Mouse (Mus musculus): ENCODE data around the gene Topors. TPM values are rescaled to one million over a fixed set of nuclear protein-coding genes. Genes with fewer than 3 reads are reported as not detected.

Topors gene
- 38.1 and 43.6 TPM in 2 replicates for polyA plus RNA-seq (2015; fragmentation: Nextera tagmentation; extraction: Ambion mirVana)

- peak; percentile 94 for ATAC-seq
- WGBS = under 1% methylated on average over 38 of the region's 38 CpGs
- Histone ChIP-seq H3K4me1 (replicated peaks; ENCODE audit: control insufficient read depth, insufficient read depth, low read length) (peaks cover 15% of the 10 kb centered on the region), H3K27ac (ENCODE audit: low read length) (peak within 1 kb of the TSS; percentile 97), H3K36me3 (ENCODE audit: control insufficient read depth, insufficient read depth) (0 out of 2 replicates have a peak, but pooled peaks cover 2% of the 10 kb centered on the region), H3K9me3 (ENCODE audit: control insufficient read depth, low read length) (no peaks in the 10 kb centered on the region), H3K9ac (replicated peaks; ENCODE audit: low read depth, low read length) (peak within 1 kb of the TSS; percentile 82), H3K4me3 (replicated peaks; ENCODE audit: low read length) (peak within 1 kb of the TSS; percentile 69), H3K27me3 (replicated peaks; ENCODE audit: control insufficient read depth, insufficient read depth, low read length) (no peaks in the 10 kb centered on the region), H3K4me2 (ENCODE audit: low read length) (peak within 1 kb of the TSS; percentile 85)
These were observed at the start of gene Topors, which contains the start of gene Smim27 for GRCm38 (mm10) chr4:40269430-40270032. Gene Topors, minus strand, starts transcription at chr4:40269850. Gene Smim27, plus strand, starts transcription at chr4:40269579.

GRCm38 (mm10) chr4:40317404-40317803 is 47.8 kb upstream of the Topors start:
- 70% methylated on average over 3 of the region's 3 CpGs for WGBS
- Histone ChIP-seq H3K36me3 (ENCODE audit: control insufficient read depth, insufficient read depth) (no peaks in the 10 kb centered on the region), H3K4me1 (replicated peaks; ENCODE audit: control insufficient read depth, insufficient read depth, low read length) (no peaks in the 10 kb centered on the region), H3K9ac (replicated peaks; ENCODE audit: low read depth, low read length) (no peak overlapping the region), H3K27ac (ENCODE audit: low read length) (no peak overlapping the region), H3K4me3 (replicated peaks; ENCODE audit: low read length) (no peak overlapping the region), H3K4me2 (ENCODE audit: low read length) (no peak overlapping the region), H3K9me3 (ENCODE audit: control insufficient read depth, low read length) (no peaks in the 10 kb centered on the region), H3K27me3 (replicated peaks; ENCODE audit: control insufficient read depth, insufficient read depth, low read length) (no peaks in the 10 kb centered on the region)
- ATAC-seq = 0 out of 2 replicates have a peak, but pooled peaks have one; percentile 43

GRCm38 (mm10) chr4:40313026-40313425 is 43.4 kb upstream of the Topors start:
- Histone ChIP-seq H3K27me3 (replicated peaks; ENCODE audit: control insufficient read depth, insufficient read depth, low read length) (no peaks in the 10 kb centered on the region), H3K36me3 (ENCODE audit: control insufficient read depth, insufficient read depth) (no peaks in the 10 kb centered on the region), H3K4me1 (replicated peaks; ENCODE audit: control insufficient read depth, insufficient read depth, low read length) (no peaks in the 10 kb centered on the region), H3K4me2 (ENCODE audit: low read length) (no peak overlapping the region), H3K27ac (ENCODE audit: low read length) (no peak overlapping the region), H3K9me3 (ENCODE audit: control insufficient read depth, low read length) (no peaks in the 10 kb centered on the region), H3K9ac (replicated peaks; ENCODE audit: low read depth, low read length) (no peak overlapping the region), H3K4me3 (replicated peaks; ENCODE audit: low read length) (no peak overlapping the region)
- no peak for ATAC-seq
- WGBS = 85% methylated on average over 6 of the region's 6 CpGs

- Histone ChIP-seq H3K4me2 (ENCODE audit: low read length) (no peak overlapping the region), H3K4me1 (replicated peaks; ENCODE audit: control insufficient read depth, insufficient read depth, low read length) (no peaks in the 10 kb centered on the region), H3K9ac (replicated peaks; ENCODE audit: low read depth, low read length) (no peak overlapping the region), H3K27me3 (replicated peaks; ENCODE audit: control insufficient read depth, insufficient read depth, low read length) (no peaks in the 10 kb centered on the region), H3K36me3 (ENCODE audit: control insufficient read depth, insufficient read depth) (no peaks in the 10 kb centered on the region), H3K9me3 (ENCODE audit: control insufficient read depth, low read length) (no peaks in the 10 kb centered on the region), H3K27ac (ENCODE audit: low read length) (no peak overlapping the region), H3K4me3 (replicated peaks; ENCODE audit: low read length) (no peak overlapping the region)
- 93% methylated on average over 1 of the region's 1 CpGs for WGBS
- no peak for ATAC-seq
These were observed 42.6 kb upstream of the Topors start for GRCm38 (mm10) chr4:40312213-40312612.

- H3K27me3 ChIP-seq (replicated peaks; ENCODE audit: control insufficient read depth, insufficient read depth, low read length) = no peaks in the 10 kb centered on the region
- no peaks in the 10 kb centered on the region for H3K36me3 ChIP-seq (ENCODE audit: control insufficient read depth, insufficient read depth)
- H3K4me3 ChIP-seq (replicated peaks; ENCODE audit: low read length) = no peak overlapping the region
- H3K9ac ChIP-seq (replicated peaks; ENCODE audit: low read depth, low read length) = no peak overlapping the region
- no peak overlapping the region for H3K4me2 ChIP-seq (ENCODE audit: low read length)
- H3K4me1 ChIP-seq (replicated peaks; ENCODE audit: control insufficient read depth, insufficient read depth, low read length) = no peaks in the 10 kb centered on the region
- H3K27ac ChIP-seq (ENCODE audit: low read length) = no peak overlapping the region
- no peak for ATAC-seq
- 77% methylated on average over 11 of the region's 11 CpGs for WGBS
- H3K9me3 ChIP-seq (ENCODE audit: control insufficient read depth, low read length) = no peaks in the 10 kb centered on the region
These were observed 41.2 kb upstream of the Topors start for GRCm38 (mm10) chr4:40310796-40311383.

GRCm38 (mm10) chr4:40309682-40310081 is 40.0 kb upstream of the Topors start:
- no peak overlapping the region for H3K4me2 ChIP-seq (ENCODE audit: low read length)
- H3K9ac ChIP-seq (replicated peaks; ENCODE audit: low read depth, low read length) = no peak overlapping the region
- ATAC-seq = no peak
- no peak overlapping the region for H3K27ac ChIP-seq (ENCODE audit: low read length)
- no peaks in the 10 kb centered on the region for H3K4me1 ChIP-seq (replicated peaks; ENCODE audit: control insufficient read depth, insufficient read depth, low read length)
- no peaks in the 10 kb centered on the region for H3K27me3 ChIP-seq (replicated peaks; ENCODE audit: control insufficient read depth, insufficient read depth, low read length)
- no peaks in the 10 kb centered on the region for H3K9me3 ChIP-seq (ENCODE audit: control insufficient read depth, low read length)
- H3K36me3 ChIP-seq (ENCODE audit: control insufficient read depth, insufficient read depth) = no peaks in the 10 kb centered on the region
- H3K4me3 ChIP-seq (replicated peaks; ENCODE audit: low read length) = no peak overlapping the region

- H3K27me3 ChIP-seq (replicated peaks; ENCODE audit: control insufficient read depth, insufficient read depth, low read length) = no peaks in the 10 kb centered on the region
- H3K9me3 ChIP-seq (ENCODE audit: control insufficient read depth, low read length) = no peaks in the 10 kb centered on the region
- H3K9ac ChIP-seq (replicated peaks; ENCODE audit: low read depth, low read length) = no peak overlapping the region
- no peak overlapping the region for H3K4me2 ChIP-seq (ENCODE audit: low read length)
- no peaks in the 10 kb centered on the region for H3K36me3 ChIP-seq (ENCODE audit: control insufficient read depth, insufficient read depth)
- no peak for ATAC-seq
- WGBS = 87% methylated on average over 10 of the region's 10 CpGs
- H3K4me1 ChIP-seq (replicated peaks; ENCODE audit: control insufficient read depth, insufficient read depth, low read length) = no peaks in the 10 kb centered on the region; the same call in 1 of the 2 replicates
- H3K27ac ChIP-seq (ENCODE audit: low read length) = no peak overlapping the region
- H3K4me3 ChIP-seq (replicated peaks; ENCODE audit: low read length) = no peak overlapping the region
These were observed 32.9 kb upstream of the Topors start for GRCm38 (mm10) chr4:40302445-40303125.

GRCm38 (mm10) chr4:40301076-40301789 is 31.6 kb upstream of the Topors start:
- H3K4me3 ChIP-seq (replicated peaks; ENCODE audit: low read length) = no peak overlapping the region
- peak; percentile 87 for ATAC-seq
- H3K27ac ChIP-seq (ENCODE audit: low read length) = no peak overlapping the region
- H3K9me3 ChIP-seq (ENCODE audit: control insufficient read depth, low read length) = no peaks in the 10 kb centered on the region
- H3K36me3 ChIP-seq (ENCODE audit: control insufficient read depth, insufficient read depth) = no peaks in the 10 kb centered on the region
- 12% methylated on average over 16 of the region's 16 CpGs for WGBS
- no peaks in the 10 kb centered on the region for H3K27me3 ChIP-seq (replicated peaks; ENCODE audit: control insufficient read depth, insufficient read depth, low read length)
- no peak overlapping the region for H3K9ac ChIP-seq (replicated peaks; ENCODE audit: low read depth, low read length)
- H3K4me2 ChIP-seq (ENCODE audit: low read length) = peak overlapping the region; percentile 28
- no peaks in the 10 kb centered on the region; the same call in 1 of the 2 replicates for H3K4me1 ChIP-seq (replicated peaks; ENCODE audit: control insufficient read depth, insufficient read depth, low read length)

GRCm38 (mm10) chr4:40299169-40299568 is 29.5 kb upstream of the Topors start:
- WGBS = 72% methylated on average over 5 of the region's 5 CpGs
- H3K27ac ChIP-seq (ENCODE audit: low read length) = no peak overlapping the region
- no peaks in the 10 kb centered on the region for H3K36me3 ChIP-seq (ENCODE audit: control insufficient read depth, insufficient read depth)
- H3K4me1 ChIP-seq (replicated peaks; ENCODE audit: control insufficient read depth, insufficient read depth, low read length) = no peaks in the 10 kb centered on the region; the same call in 1 of the 2 replicates
- no peaks in the 10 kb centered on the region for H3K27me3 ChIP-seq (replicated peaks; ENCODE audit: control insufficient read depth, insufficient read depth, low read length)
- H3K4me3 ChIP-seq (replicated peaks; ENCODE audit: low read length) = no peak overlapping the region
- H3K4me2 ChIP-seq (ENCODE audit: low read length) = no peak overlapping the region
- H3K9me3 ChIP-seq (ENCODE audit: control insufficient read depth, low read length) = no peaks in the 10 kb centered on the region
- H3K9ac ChIP-seq (replicated peaks; ENCODE audit: low read depth, low read length) = no peak overlapping the region
- no peak for ATAC-seq

All from forebrain, embryonic 16.5 days (tissue).